Mouse (Mus musculus) intestine, embryonic 15.5 days (tissue): ENCODE measurements around the gene Cep97. TPM values are rescaled to one million over a fixed set of nuclear protein-coding genes. Genes with fewer than 3 reads are reported as not detected.
"Not testable (repeated sequence)": the region's sequence is repeated elsewhere in the genome, so short reads cannot be mapped to it uniquely, and the experiment has no call there.

ENCODE experiments used
- ATAC-seq: fragments of 200-750 bp; cut with Nextera tagmentation; 2 replicates; pipeline ENCODE4 v1.8.0; 2017; ENCODE audit warnings: moderate TSS enrichment, moderate library complexity
- H3K27ac ChIP-seq: fragments of 300-500 bp; sonication (generic); 2 replicates; pipeline ENCODE4 v1.5.1; 2015; ENCODE audit warnings: mild to moderate bottlenecking, inconsistent platforms
- H3K27me3 ChIP-seq: fragments of 300-500 bp; sonication (generic); replicated peaks from 2 replicates; pipeline ENCODE4 v1.6.1; 2015; ENCODE audit warnings: inconsistent platforms
- H3K36me3 ChIP-seq: fragments of 300-500 bp; sonication (generic); 2 replicates; pipeline ENCODE4 v1.6.1; 2015; ENCODE audit warnings: inconsistent platforms
- H3K4me1 ChIP-seq: fragments of 300-500 bp; sonication (generic); replicated peaks from 2 replicates; pipeline ENCODE4 v1.6.1; 2015; ENCODE audit warnings: inconsistent platforms
- H3K4me2 ChIP-seq: fragments of 300-500 bp; sonication (generic); replicated peaks from 2 replicates; pipeline ENCODE4 v1.6.1; 2015; ENCODE audit warnings: mild to moderate bottlenecking, inconsistent platforms
- H3K4me3 ChIP-seq: fragments of 300-500 bp; sonication (generic); replicated peaks from 2 replicates; pipeline ENCODE4 v1.5.1; 2015; ENCODE audit warnings: inconsistent platforms
- H3K9ac ChIP-seq: fragments of 300-500 bp; sonication (generic); 2 replicates; pipeline ENCODE4 v1.6.1; 2015; ENCODE audit warnings: inconsistent platforms
- H3K9me3 ChIP-seq: fragments of 300-500 bp; sonication (generic); 2 replicates; pipeline ENCODE4 v1.6.1; 2016; ENCODE audit warnings: inconsistent platforms
- WGBS: fragments of 180-500 bp; shearing (Covaris S2); methylation state at CpG from one replicate; pipeline ENCODE4 v1.1.7; 2015; 5-methylcytosine and 5-hydroxymethylcytosine counted together
- polyA plus RNA-seq: library from polyadenylated mRNA; unstranded; fragments of >200 nt; fragmentation: Nextera tagmentation; extraction: Ambion mirVana; gene quantifications from 2 replicates; pipeline ENCODE4 v1.2.1, GENCODE M21; 2015

Gene Cep97
- polyA plus RNA-seq, 1 experiment from 2014 or later = 6.7 TPM

DNA sequence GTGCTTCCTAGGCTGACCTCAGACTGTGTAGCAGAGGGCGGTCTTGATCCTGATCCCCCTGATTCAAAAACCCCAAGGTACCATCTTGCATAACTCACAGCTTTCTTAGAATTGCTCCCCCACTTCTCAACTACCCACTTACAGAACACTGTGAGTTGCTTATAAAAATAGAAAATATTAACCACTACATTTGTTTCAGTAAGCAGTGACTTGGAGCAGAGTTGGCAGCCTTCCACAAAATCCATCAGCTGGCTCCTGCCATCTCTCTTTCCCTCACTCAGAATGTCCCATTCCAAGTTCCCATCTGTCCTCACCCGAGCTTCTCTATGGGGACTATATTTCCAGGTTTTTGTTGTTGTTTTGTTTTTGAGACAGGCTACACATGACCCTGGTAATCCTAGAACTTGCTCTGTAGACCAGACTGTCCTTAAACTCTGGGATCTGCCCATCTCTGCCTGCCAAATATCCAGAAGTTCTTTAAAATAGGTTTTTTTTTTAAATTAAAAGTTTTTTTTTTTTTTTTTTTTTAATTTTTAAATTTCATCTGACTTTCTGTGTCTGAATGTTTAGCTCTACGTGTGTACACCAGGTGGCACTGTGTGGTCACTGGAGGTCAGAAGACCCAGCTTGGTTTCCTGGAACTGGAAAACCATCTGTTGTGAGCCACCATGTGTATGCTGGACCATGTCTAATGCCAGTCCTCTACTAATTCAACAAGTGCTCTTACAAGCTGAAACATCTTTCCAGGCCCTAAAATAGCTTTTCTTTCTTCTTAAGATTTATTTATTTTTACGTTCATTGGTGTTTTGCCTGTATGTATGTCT, 29.7 kb upstream of the Cep97 start:
- Histone ChIP-seq H3K36me3 (peaks cover 2% of the 10 kb centered on the region; the same call in 1 of the 2 replicates), H3K9ac (no peak overlapping the region), H3K27ac (no peak overlapping the region), H3K27me3 (no peaks in the 10 kb centered on the region), H3K9me3 (no peaks in the 10 kb centered on the region), H3K4me1 (0 out of 2 replicates have a peak, but pooled peaks cover 5% of the 10 kb centered on the region), H3K4me2 (no peak overlapping the region), H3K4me3 (no peak overlapping the region)
- 57% methylated on average over 4 of the region's 4 CpGs for WGBS
- ATAC-seq = no peak

DNA sequence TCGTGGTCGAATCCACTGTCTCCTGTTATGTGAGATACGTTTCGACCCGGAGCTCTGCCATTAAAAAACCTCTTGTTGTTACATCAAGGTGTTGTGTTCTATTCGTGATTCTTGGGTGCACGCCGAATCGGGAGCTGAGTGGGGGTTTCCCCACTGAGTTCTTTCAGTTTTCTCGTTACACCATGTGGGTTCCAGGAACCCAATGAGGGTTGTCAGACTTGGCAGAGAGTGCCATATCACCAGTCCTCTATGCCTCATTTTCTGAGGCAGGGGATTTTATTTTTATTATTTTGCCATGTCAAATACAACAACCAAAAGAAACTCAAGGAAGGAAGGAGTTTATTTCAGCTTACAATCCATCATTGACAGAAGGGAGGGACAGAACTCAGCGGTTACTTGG, 28.4 kb upstream of the Cep97 start:
- H3K36me3 ChIP-seq, H3K4me2 ChIP-seq, H3K9ac ChIP-seq, H3K9me3 ChIP-seq, ATAC-seq, H3K27me3 ChIP-seq, H3K27ac ChIP-seq, H3K4me3 ChIP-seq, H3K4me1 ChIP-seq: not testable (repeated sequence)
- 82% methylated on average over 6 of the region's 11 CpGs for WGBS

DNA sequence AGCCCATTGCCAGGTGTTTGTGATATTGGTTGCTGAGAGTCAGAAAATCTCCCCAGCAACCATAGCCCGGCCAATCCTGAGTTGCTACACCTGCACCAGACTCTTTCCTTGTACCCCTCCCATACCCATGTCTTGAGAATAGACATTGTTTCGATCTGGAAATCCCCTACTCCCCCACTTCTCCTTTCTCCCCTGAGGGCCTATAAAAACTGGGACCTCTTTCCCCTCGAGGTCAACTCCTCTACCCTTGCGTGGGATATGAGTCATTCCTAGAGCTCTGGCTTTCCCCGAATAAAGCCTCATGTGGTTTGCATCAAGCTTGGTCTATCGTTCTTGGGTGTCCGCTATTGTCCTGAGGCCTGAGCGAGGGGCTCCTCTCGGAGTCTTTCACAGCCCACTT, 19.5 kb upstream of the Cep97 start:
- not testable (repeated sequence) for H3K36me3 ChIP-seq, H3K4me1 ChIP-seq, H3K9me3 ChIP-seq, H3K27ac ChIP-seq, H3K4me2 ChIP-seq, H3K4me3 ChIP-seq, ATAC-seq, H3K9ac ChIP-seq, H3K27me3 ChIP-seq
- WGBS = 88% methylated on average over 9 of the region's 9 CpGs

DNA sequence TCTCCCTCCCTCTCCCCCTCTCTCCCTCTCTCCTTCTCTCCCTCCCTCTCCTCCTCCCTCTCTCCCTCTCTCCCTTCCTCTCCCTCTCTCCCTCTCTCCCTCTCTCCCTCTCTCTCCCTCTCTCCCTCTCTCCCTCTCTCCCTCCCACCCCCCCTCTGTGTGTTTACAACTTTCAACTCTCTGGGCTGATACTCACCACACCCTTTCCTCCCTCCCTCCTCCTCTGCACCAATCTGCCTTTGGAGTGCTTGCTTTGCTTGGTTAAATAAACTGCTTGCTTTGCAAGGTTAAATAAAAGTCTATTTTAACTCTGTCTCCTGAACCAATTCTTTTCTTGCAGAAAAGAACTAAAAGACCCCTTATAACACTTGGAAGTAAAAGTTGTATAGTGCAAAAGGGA, 18.1 kb upstream of the Cep97 start:
- H3K4me3 ChIP-seq = no peak overlapping the region
- no peaks in the 10 kb centered on the region for H3K27me3 ChIP-seq
- ATAC-seq = no peak
- H3K9ac ChIP-seq = no peak overlapping the region
- no peak overlapping the region for H3K27ac ChIP-seq
- H3K36me3 ChIP-seq = no peaks in the 10 kb centered on the region
- no peaks in the 10 kb centered on the region for H3K4me1 ChIP-seq
- no peak overlapping the region for H3K4me2 ChIP-seq
- H3K9me3 ChIP-seq = no peaks in the 10 kb centered on the region

DNA sequence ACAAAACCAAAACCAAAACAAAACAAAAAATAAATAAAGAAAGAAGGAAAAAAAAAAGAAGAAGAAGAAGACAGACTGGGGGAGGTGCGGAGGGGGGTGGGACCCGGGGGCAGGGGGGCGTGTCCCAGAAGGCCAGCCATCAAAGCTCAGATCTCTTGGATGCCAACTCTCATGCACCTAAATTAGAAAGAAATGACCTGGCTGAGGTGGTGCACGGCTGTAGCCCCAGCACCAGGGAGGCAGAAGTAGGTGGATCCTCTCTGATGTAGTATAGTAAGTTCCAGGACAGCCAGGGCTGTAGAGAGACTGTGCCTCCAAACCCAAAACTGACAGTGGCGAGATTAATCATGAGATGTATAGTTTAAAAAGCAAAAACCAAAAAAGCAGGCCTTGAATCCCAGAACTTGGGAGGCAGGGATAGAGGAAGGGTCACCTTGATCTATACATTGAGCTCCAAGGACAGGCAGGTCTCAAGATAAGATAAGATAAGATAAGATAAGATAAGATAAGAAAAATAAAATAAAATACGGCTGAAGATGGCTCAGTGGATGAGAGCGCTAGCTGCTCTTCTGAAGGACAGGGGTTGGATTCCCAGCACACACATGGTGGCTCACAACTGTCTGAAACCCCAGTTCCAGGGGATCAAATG, 17.1 kb upstream of the Cep97 start:
- Histone ChIP-seq H3K9ac (no peak overlapping the region), H3K27me3 (no peaks in the 10 kb centered on the region), H3K4me2 (no peak overlapping the region), H3K27ac (no peak overlapping the region), H3K4me1 (no peaks in the 10 kb centered on the region), H3K4me3 (no peak overlapping the region), H3K36me3 (no peaks in the 10 kb centered on the region), H3K9me3 (no peaks in the 10 kb centered on the region)
- WGBS = 75% methylated on average over 7 of the region's 7 CpGs
- no peak for ATAC-seq

DNA sequence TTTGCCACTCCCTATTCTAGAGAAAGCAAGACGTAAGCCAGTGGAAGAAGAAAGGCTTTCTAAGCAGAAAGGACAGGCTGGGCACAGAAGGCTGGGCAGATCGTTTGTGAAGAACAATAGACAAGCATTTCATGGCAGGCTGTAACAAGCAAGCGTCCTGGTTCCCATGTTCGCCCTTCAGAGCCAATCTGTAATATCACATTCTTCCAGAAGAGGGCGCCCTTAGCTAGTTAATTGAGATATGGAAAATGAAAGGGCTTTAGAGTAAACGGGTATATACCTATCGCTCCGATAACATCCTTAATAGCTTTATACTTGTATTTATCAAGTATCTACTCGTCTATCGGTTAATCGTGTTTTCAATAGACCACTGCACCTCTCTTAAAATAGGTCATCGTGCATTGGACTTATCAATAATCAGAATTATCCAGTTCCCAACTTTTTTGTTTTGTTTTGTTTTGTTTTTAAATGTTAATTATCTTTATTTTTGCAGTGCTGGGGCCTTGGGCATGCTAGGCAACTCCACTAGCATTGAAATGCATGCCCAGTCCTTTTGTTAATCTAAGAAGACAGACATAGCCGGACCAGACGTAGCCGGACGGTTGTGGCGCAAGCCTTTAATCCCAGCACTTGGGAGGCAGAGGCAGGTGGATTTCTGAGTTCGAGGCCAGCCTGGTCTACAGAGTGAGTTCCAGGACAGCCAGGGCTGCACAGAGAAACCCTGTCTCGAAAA, 16.5 kb upstream of the Cep97 start:
- Histone ChIP-seq H3K4me1 (no peaks in the 10 kb centered on the region), H3K9me3 (no peaks in the 10 kb centered on the region), H3K4me2 (no peak overlapping the region), H3K4me3 (no peak overlapping the region), H3K27me3 (no peaks in the 10 kb centered on the region), H3K27ac (no peak overlapping the region), H3K9ac (no peak overlapping the region), H3K36me3 (no peaks in the 10 kb centered on the region)
- peak; percentile 75 for ATAC-seq
- WGBS = 41% methylated on average over 19 of the region's 19 CpGs

DNA sequence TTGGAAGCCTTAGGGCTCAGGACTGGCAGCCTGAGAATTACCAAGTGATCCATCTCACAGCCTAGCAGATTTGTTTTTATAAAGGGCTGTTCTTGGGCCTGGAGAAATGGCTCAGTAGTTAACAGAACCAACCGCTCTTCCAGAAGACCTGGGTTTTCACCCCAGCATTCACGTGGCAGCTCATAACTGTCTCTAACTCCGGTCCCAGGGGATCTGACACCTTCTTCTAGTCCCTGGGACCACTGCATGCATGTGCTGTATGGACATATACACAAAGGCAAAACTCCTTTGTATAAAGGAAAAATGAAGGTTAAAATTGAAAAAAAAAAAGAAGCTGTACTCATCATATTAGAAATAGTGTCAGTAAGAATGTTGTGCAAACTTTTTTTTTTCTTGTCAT, 15.8 kb upstream of the Cep97 start:
- no peak overlapping the region for H3K9ac ChIP-seq
- H3K4me2 ChIP-seq = no peak overlapping the region
- no peaks in the 10 kb centered on the region for H3K36me3 ChIP-seq
- H3K27me3 ChIP-seq = no peaks in the 10 kb centered on the region
- no peak overlapping the region for H3K27ac ChIP-seq
- H3K4me1 ChIP-seq = no peaks in the 10 kb centered on the region
- H3K4me3 ChIP-seq = no peak overlapping the region
- 72% methylated on average over 3 of the region's 3 CpGs for WGBS
- H3K9me3 ChIP-seq = no peaks in the 10 kb centered on the region
- ATAC-seq = no peak

DNA sequence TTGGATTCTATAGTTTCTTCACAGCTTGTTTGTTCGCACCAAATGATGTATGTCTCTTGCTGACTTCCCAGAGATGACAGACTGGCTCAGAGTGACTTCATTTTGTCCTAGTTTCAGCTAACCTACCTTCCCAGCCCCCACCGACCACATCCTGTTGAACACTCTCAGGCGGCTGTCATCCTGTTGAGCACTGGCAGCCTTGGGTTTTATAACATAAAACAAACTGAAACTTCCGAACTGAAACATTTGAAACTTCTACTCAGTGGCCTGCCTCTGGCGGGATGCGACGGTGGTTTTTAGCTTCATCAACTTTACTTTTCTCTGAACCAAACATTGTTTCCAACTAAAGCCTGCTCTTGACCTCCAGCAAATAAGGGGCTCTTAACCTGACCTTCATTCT, 14.3 kb upstream of the Cep97 start:
- H3K4me1 ChIP-seq = no peaks in the 10 kb centered on the region
- H3K4me2 ChIP-seq = no peak overlapping the region
- no peak overlapping the region for H3K4me3 ChIP-seq
- no peaks in the 10 kb centered on the region for H3K36me3 ChIP-seq
- ATAC-seq = no peak
- H3K27ac ChIP-seq = no peak overlapping the region
- H3K9ac ChIP-seq = no peak overlapping the region
- H3K27me3 ChIP-seq = no peaks in the 10 kb centered on the region
- WGBS = 39% methylated on average over 7 of the region's 7 CpGs
- H3K9me3 ChIP-seq = no peaks in the 10 kb centered on the region

DNA sequence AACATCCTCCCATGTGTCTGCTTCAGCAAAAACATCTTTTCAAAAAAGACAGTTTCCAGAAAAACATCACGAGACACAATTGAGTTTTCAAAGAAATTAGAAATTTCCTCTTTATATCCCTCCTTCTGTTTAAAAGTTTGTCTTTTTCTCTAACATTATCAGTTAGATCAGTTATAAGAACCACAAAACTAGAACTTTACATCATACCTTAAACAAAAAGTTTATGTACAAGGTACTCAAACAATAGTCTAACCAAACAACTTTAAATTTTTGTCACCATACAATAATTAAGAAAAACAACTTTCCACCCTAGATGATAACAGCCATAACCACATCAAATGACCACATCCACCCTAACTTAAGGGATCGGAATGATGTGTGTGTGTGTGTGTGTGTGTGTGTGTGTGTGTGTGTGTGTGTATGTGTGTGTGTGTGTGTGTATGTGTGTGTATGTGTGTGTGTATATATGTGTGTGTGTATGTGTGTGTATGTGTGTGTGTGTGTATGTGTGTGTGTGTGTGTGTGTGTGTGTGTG, 13.3 kb upstream of the Cep97 start:
- not testable (repeated sequence) for H3K27ac ChIP-seq, ATAC-seq, H3K27me3 ChIP-seq, H3K9ac ChIP-seq, H3K4me1 ChIP-seq, H3K4me3 ChIP-seq, H3K36me3 ChIP-seq, H3K9me3 ChIP-seq, H3K4me2 ChIP-seq
- 78% methylated on average over 2 of the region's 2 CpGs for WGBS

DNA sequence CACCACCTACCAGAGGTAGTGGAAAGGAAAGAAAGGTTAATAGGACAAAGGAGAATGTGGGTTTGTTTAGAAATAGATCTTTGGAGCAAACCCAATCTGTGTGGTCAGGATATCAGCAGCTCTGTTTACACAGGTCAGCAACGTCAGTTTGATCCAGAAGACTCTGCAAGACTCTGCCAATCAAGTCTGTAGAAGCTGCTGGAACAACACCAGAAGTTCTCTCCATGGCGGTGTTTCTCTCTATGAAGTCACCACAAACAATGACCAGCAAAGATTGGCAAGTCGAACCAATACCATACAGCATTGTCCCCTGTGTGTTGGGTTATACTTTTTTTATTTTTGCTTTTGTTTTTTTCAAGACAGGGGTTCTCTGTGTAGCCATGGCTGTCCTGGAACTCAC, 12.6 kb upstream of the Cep97 start:
- no peak for ATAC-seq
- Histone ChIP-seq H3K27ac (no peak overlapping the region), H3K27me3 (no peaks in the 10 kb centered on the region), H3K4me1 (no peaks in the 10 kb centered on the region), H3K36me3 (no peaks in the 10 kb centered on the region), H3K4me2 (no peak overlapping the region), H3K4me3 (no peak overlapping the region), H3K9me3 (no peaks in the 10 kb centered on the region), H3K9ac (no peak overlapping the region)
- WGBS = 60% methylated on average over 3 of the region's 3 CpGs

DNA sequence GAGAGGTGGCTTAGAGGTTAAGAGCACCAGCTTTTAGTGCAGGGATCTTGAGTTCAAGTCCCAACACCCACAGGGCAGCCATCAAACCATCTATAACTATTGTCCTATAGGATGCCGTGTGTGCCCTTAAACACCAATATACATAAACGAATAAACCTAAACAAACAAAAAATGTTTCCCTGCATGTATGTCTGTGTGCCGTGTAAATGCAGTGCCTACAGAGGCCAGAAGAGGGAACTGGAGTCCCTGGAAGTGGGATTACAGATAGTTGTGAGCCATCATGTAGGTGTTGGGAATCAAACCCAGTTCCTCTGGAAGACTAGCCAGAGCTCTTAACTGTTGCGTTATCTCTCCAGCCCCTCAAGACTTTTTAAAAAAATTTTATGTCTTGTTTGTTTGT, 6.1 kb upstream of the Cep97 start:
- Histone ChIP-seq H3K36me3 (no peaks in the 10 kb centered on the region), H3K9ac (no peak overlapping the region), H3K4me2 (no peak overlapping the region), H3K4me3 (no peak overlapping the region), H3K9me3 (no peaks in the 10 kb centered on the region), H3K27me3 (no peaks in the 10 kb centered on the region), H3K4me1 (no peaks in the 10 kb centered on the region), H3K27ac (no peak overlapping the region)
- no peak for ATAC-seq
- 94% methylated on average over 4 of the region's 4 CpGs for WGBS

DNA sequence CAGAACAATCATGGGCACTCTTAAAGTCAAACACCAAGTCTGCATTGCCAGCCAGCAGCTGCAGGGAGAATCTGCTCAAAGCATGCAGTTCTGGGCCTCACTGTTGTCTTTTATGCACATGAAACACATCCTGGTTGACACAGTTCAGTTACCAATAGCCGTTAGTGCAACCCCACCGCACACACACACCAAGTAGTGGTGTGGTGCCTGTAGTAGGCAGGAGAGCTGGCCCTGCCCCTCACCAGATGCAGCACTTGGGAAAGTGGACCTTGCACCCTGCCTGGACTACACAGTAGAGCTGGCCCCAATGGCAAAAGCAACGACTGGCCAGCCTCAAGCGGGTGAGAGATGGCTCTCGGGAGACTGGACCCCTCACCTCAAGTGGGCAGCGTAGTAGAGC, 5.0 kb upstream of the Cep97 start:
- ATAC-seq = peak; percentile 42; the same call in 1 of the 2 replicates
- Histone ChIP-seq H3K9ac (no peak overlapping the region), H3K27ac (no peak overlapping the region)

More for the DNA sequence above, 5.0 kb upstream of the Cep97 start:
- Histone ChIP-seq H3K4me2 (no peak overlapping the region), H3K36me3 (no peaks in the 10 kb centered on the region), H3K9me3 (no peaks in the 10 kb centered on the region), H3K4me3 (no peak overlapping the region), H3K27me3 (no peaks in the 10 kb centered on the region), H3K4me1 (no peaks in the 10 kb centered on the region)
- 82% methylated on average over 6 of the region's 6 CpGs for WGBS
